Mouse (Mus musculus) stomach, postnatal 0 days (tissue): ENCODE measurements around the gene Arl13b.

Experiments
- CTCF ChIP-seq: IDR thresholded peaks from 2 replicates; pipeline ENCODE4 v1.5.1; 2016; ENCODE audit warnings: antibody characterized with exemption, low read depth, mild to moderate bottlenecking, moderate library complexity
- EP300 ChIP-seq: optimal IDR thresholded peaks from 2 replicates; pipeline ENCODE3; 2016; ENCODE audit warnings: antibody characterized with exemption

DNA sequence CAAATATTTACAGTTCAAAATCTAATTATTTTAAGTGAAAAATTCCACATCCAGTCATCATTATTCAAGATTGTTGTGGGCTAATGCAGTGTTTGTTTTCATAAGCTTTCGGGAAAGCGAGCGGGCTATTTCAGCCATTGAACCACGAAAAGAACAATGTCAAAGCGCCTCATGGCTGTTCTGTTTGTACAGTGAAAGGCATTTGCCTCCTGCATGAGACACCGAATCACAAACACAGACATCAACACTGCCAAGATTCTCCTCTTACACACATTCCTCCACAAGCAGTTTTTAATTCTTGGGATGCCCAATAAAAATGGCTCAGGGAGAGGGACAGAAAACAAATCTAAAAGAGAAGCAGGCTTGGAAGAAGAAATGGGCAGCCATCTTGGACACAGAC is 27.2 kb upstream of the Arl13b start:
- TF ChIP-seq EP300 (no peak), CTCF (no peak)
